Mouse (Mus musculus): ENCODE data around the gene Fbxl17. TPM values are rescaled to one million over a fixed set of nuclear protein-coding genes. Genes with fewer than 3 reads are reported as not detected.

Fbxl17 gene
- polyA plus RNA-seq, 1 experiment from 2014 or later = 5.8 TPM

- no peak for ATAC-seq (replicated peaks; ENCODE audit: low FRiP score)
Measured at GRCm38 (mm10) chr17:63492665-63493273, 7.0 kb downstream of the Fbxl17 start.

DNA sequence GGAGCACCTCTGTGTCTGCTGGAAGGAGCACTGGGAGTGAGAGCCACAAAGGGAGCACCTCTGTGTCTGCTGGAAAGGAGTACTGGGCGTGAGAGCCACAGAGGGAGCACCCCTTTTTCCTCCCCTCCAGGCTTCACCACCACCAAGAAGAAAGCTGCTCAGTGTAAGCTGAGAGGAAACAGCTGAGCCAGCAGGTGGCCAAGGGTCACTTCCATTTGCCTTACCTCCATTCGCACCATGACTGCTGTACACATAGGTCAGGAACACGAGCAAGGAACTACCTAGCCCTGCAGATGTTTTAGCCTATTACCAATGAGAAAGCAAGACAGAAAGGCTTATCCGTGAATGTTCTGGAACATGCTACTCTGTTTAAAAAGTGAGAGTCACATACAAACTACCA, 10.3 kb downstream of the Fbxl17 start:
- Histone ChIP-seq H3K9ac (ENCODE audit: low read length) (no peak overlapping the region), H3K4me1 (replicated peaks; ENCODE audit: control insufficient read depth, insufficient read depth, low read length) (no peaks in the 10 kb centered on the region), H3K27ac (ENCODE audit: low read depth, low read length) (no peak overlapping the region), H3K36me3 (ENCODE audit: control insufficient read depth, insufficient read depth, low read length) (no peaks in the 10 kb centered on the region; the same call in 1 of the 2 replicates), H3K4me3 (ENCODE audit: low read depth, low read length) (no peak overlapping the region), H3K27me3 (ENCODE audit: control insufficient read depth, insufficient read depth, low read length) (no peaks in the 10 kb centered on the region), H3K9me3 (ENCODE audit: control insufficient read depth, low read length) (no peaks in the 10 kb centered on the region), H3K4me2 (ENCODE audit: low read depth, low read length, severe bottlenecking) (no peak overlapping the region)
- ATAC-seq (replicated peaks; ENCODE audit: low FRiP score) (no peak), DNase-seq (ENCODE audit: low spot score) (no peak)
- 84% methylated on average over 4 of the region's 4 CpGs for WGBS

More at GRCm38 (mm10) chr17:63492665-63493273, 7.0 kb downstream of the Fbxl17 start:
- H3K27ac ChIP-seq (ENCODE audit: low read depth, low read length) = no peak overlapping the region
- H3K4me2 ChIP-seq (ENCODE audit: low read depth, low read length, severe bottlenecking) = no peak overlapping the region
- H3K9me3 ChIP-seq (ENCODE audit: control insufficient read depth, low read length) = no peaks in the 10 kb centered on the region
- no peak overlapping the region for H3K9ac ChIP-seq (ENCODE audit: low read length)
- 87% methylated on average over 8 of the region's 8 CpGs for WGBS
- no peaks in the 10 kb centered on the region for H3K27me3 ChIP-seq (ENCODE audit: control insufficient read depth, insufficient read depth, low read length)
- H3K4me3 ChIP-seq (ENCODE audit: low read depth, low read length) = no peak overlapping the region
- H3K36me3 ChIP-seq (ENCODE audit: control insufficient read depth, insufficient read depth, low read length) = no peaks in the 10 kb centered on the region; the same call in 1 of the 2 replicates
- no peaks in the 10 kb centered on the region; the same call in 1 of the 2 replicates for H3K4me1 ChIP-seq (replicated peaks; ENCODE audit: control insufficient read depth, insufficient read depth, low read length)
- DNase-seq (ENCODE audit: low spot score) = no peak

DNA sequence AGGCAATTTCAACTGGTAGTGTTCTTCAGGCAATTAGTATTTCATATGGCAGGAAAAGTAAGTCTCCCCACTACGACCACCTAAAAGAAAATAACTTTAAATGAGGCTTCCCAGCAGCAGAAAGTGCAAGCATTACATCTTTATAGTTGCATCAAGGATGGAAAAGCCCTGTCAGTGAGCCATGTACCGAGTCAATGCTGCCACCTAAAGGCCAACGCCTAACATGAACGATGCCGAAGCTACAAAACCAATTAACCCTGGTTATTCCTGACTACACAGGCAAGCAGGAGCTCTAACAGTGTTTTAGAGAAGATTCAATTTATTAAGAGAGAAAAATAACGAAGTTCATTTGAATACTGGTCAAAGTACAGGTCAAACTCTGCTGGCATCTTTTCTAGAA, 32.0 kb downstream of the Fbxl17 start:
- DNase-seq (ENCODE audit: low spot score) (peak; percentile 65), ATAC-seq (replicated peaks; ENCODE audit: low FRiP score) (no peak)
- Histone ChIP-seq H3K27me3 (ENCODE audit: control insufficient read depth, insufficient read depth, low read length) (no peaks in the 10 kb centered on the region), H3K4me3 (ENCODE audit: low read depth, low read length) (no peak overlapping the region), H3K9me3 (ENCODE audit: control insufficient read depth, low read length) (no peaks in the 10 kb centered on the region), H3K36me3 (ENCODE audit: control insufficient read depth, insufficient read depth, low read length) (no peaks in the 10 kb centered on the region), H3K4me2 (ENCODE audit: low read depth, low read length, severe bottlenecking) (no peak overlapping the region), H3K27ac (ENCODE audit: low read depth, low read length) (no peak overlapping the region), H3K4me1 (replicated peaks; ENCODE audit: control insufficient read depth, insufficient read depth, low read length) (no peaks in the 10 kb centered on the region), H3K9ac (ENCODE audit: low read length) (no peak overlapping the region)
- 8% methylated on average over 6 of the region's 6 CpGs for WGBS

DNA sequence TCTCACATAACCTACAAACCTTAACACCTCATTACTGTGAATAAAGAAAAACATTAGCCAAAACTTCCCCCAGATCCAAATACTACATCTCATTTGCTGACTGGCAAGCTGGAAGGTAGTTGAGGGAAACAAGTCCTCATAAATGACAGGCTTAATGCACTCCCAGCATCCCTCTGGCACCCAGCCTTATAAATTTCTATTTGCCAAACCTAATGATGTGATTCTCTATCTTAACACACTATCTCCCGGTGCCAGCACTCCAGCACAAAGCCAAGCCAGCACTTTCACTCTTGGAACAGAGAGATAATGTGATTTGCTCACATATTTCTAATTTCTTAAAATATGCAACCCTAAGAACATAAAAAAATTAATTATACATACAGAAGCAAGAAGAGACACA, 34.6 kb downstream of the Fbxl17 start:
- ATAC-seq (replicated peaks; ENCODE audit: low FRiP score) = no peak

GRCm38 (mm10) chr17:63462512-63462911, 37.3 kb downstream of the Fbxl17 start:
- 92% methylated on average over 7 of the region's 7 CpGs for WGBS
- H3K27ac ChIP-seq (ENCODE audit: low read depth, low read length) = no peak overlapping the region
- no peaks in the 10 kb centered on the region for H3K4me1 ChIP-seq (replicated peaks; ENCODE audit: control insufficient read depth, insufficient read depth, low read length)
- H3K4me2 ChIP-seq (ENCODE audit: low read depth, low read length, severe bottlenecking) = no peak overlapping the region
- DNase-seq (ENCODE audit: low spot score) (no peak), ATAC-seq (replicated peaks; ENCODE audit: low FRiP score) (no peak)
- H3K9me3 ChIP-seq (ENCODE audit: control insufficient read depth, low read length) = no peaks in the 10 kb centered on the region
- H3K9ac ChIP-seq (ENCODE audit: low read length) = no peak overlapping the region
- no peak overlapping the region for H3K4me3 ChIP-seq (ENCODE audit: low read depth, low read length)
- no peaks in the 10 kb centered on the region for H3K27me3 ChIP-seq (ENCODE audit: control insufficient read depth, insufficient read depth, low read length)
- no peaks in the 10 kb centered on the region for H3K36me3 ChIP-seq (ENCODE audit: control insufficient read depth, insufficient read depth, low read length)

More for the DNA sequence above, 34.6 kb downstream of the Fbxl17 start:
- no peak for DNase-seq (ENCODE audit: low spot score)
- Histone ChIP-seq H3K4me3 (ENCODE audit: low read depth, low read length) (no peak overlapping the region), H3K27ac (ENCODE audit: low read depth, low read length) (no peak overlapping the region), H3K4me2 (ENCODE audit: low read depth, low read length, severe bottlenecking) (no peak overlapping the region), H3K9me3 (ENCODE audit: control insufficient read depth, low read length) (no peaks in the 10 kb centered on the region), H3K36me3 (ENCODE audit: control insufficient read depth, insufficient read depth, low read length) (no peaks in the 10 kb centered on the region), H3K9ac (ENCODE audit: low read length) (no peak overlapping the region), H3K4me1 (replicated peaks; ENCODE audit: control insufficient read depth, insufficient read depth, low read length) (no peaks in the 10 kb centered on the region), H3K27me3 (ENCODE audit: control insufficient read depth, insufficient read depth, low read length) (no peaks in the 10 kb centered on the region)
- WGBS = 91% methylated on average over 1 of the region's 1 CpGs

- ATAC-seq (replicated peaks; ENCODE audit: low FRiP score) (no peak), DNase-seq (ENCODE audit: low spot score) (no peak)
- no peaks in the 10 kb centered on the region for H3K4me1 ChIP-seq (replicated peaks; ENCODE audit: control insufficient read depth, insufficient read depth, low read length)
- H3K27ac ChIP-seq (ENCODE audit: low read depth, low read length) = no peak overlapping the region
- H3K4me2 ChIP-seq (ENCODE audit: low read depth, low read length, severe bottlenecking) = no peak overlapping the region
- no peak overlapping the region for H3K9ac ChIP-seq (ENCODE audit: low read length)
- H3K27me3 ChIP-seq (ENCODE audit: control insufficient read depth, insufficient read depth, low read length) = no peaks in the 10 kb centered on the region
- H3K36me3 ChIP-seq (ENCODE audit: control insufficient read depth, insufficient read depth, low read length) = no peaks in the 10 kb centered on the region
- H3K9me3 ChIP-seq (ENCODE audit: control insufficient read depth, low read length) = no peaks in the 10 kb centered on the region
- 52% methylated on average over 9 of the region's 9 CpGs for WGBS
- no peak overlapping the region for H3K4me3 ChIP-seq (ENCODE audit: low read depth, low read length)
Measured at GRCm38 (mm10) chr17:63459712-63460495, 39.9 kb downstream of the Fbxl17 start.

- WGBS = 95% methylated on average over 3 of the region's 3 CpGs
- Histone ChIP-seq H3K27ac (ENCODE audit: low read depth, low read length) (no peak overlapping the region), H3K36me3 (ENCODE audit: control insufficient read depth, insufficient read depth, low read length) (no peaks in the 10 kb centered on the region), H3K4me2 (ENCODE audit: low read depth, low read length, severe bottlenecking) (no peak overlapping the region), H3K27me3 (ENCODE audit: control insufficient read depth, insufficient read depth, low read length) (no peaks in the 10 kb centered on the region), H3K4me1 (replicated peaks; ENCODE audit: control insufficient read depth, insufficient read depth, low read length) (no peaks in the 10 kb centered on the region), H3K9me3 (ENCODE audit: control insufficient read depth, low read length) (no peaks in the 10 kb centered on the region), H3K9ac (ENCODE audit: low read length) (no peak overlapping the region), H3K4me3 (ENCODE audit: low read depth, low read length) (no peak overlapping the region)
- ATAC-seq (replicated peaks; ENCODE audit: low FRiP score) (no peak), DNase-seq (ENCODE audit: low spot score) (no peak)
Measured at GRCm38 (mm10) chr17:63458052-63458451, 41.8 kb downstream of the Fbxl17 start.

DNA sequence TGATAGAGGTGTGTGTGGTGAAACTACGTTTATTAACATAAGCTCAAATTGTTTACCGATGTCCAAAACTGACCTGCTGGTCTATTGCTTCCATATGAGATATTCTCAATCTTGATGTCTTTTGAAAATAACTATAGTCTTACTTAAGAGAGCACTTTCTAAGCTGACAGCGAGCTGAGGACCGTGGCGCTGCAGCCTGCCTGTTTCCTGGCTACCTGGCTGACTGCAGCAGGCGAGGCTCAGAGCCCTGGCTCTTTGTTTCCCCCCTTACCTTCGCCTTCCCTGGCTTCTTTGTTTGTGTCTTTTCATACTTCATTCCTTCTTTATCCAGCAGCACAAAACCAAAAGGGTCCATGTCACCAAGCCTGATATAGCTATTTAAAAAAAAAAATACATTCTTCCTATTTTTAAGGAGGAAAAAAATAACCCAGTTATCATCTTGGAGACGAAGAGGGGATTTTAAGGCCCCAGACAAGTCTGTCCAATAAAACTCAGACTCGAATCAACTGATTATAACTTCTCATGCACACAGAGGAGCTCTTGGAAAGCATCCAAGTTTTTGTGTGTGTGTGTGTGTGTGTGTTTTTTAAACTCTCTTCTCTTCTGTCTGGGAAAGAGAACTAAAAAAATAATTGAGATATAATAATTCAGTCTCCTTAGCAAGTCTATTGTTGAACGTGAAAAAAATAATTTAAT, 48.4 kb downstream of the Fbxl17 start:
- Histone ChIP-seq H3K4me2 (ENCODE audit: low read depth, low read length, severe bottlenecking) (no peak overlapping the region), H3K9ac (ENCODE audit: low read length) (peak overlapping the region; percentile 21)

More for the DNA sequence above, 48.4 kb downstream of the Fbxl17 start:
- WGBS = 55% methylated on average over 10 of the region's 10 CpGs
- Histone ChIP-seq H3K27me3 (ENCODE audit: control insufficient read depth, insufficient read depth, low read length) (no peaks in the 10 kb centered on the region), H3K27ac (ENCODE audit: low read depth, low read length) (peak overlapping the region; percentile 25; the same call in 1 of the 2 replicates), H3K4me1 (replicated peaks; ENCODE audit: control insufficient read depth, insufficient read depth, low read length) (no peaks in the 10 kb centered on the region), H3K4me3 (ENCODE audit: low read depth, low read length) (no peak overlapping the region), H3K36me3 (ENCODE audit: control insufficient read depth, insufficient read depth, low read length) (no peaks in the 10 kb centered on the region), H3K9me3 (ENCODE audit: control insufficient read depth, low read length) (no peaks in the 10 kb centered on the region)
- no peak for DNase-seq (ENCODE audit: low spot score)
- ATAC-seq (replicated peaks; ENCODE audit: low FRiP score) = no peak
